9 mouse cellular contexts compared by ENCODE assay signal in genomic region chr17:15192840-15193239, GRCm38 (mm10).
A peak's percentile ranks its signal among the peaks of the same experiment; 100 is the strongest.
DNase-seq lines count a peak whose midpoint lies in the region; ATAC-seq and TF ChIP-seq lines count a peak whose summit lies in the region.
"Had no signal": no experiment of that assay in that cellular context is flagged by ENCODE, and none has a peak within 500 bp of the region (broad histone marks: within the 10 kb centered on the region; RNA-seq: fewer than 3 reads in every experiment).

No protein-coding gene starts in this region.

- no peak overlapping the region for H3K27ac ChIP-seq in kidney, embryonic 16.5 days (ENCODE audit: low read length)
- H3K27ac ChIP-seq in heart, embryonic 12.5 days (ENCODE audit: poor library complexity, severe bottlenecking), result no peak overlapping the region
- H3K27ac ChIP-seq in intestine, embryonic 16.5 days (ENCODE audit: low read length), result no peak overlapping the region
- H3K27ac ChIP-seq in cerebellum, adult 2 months (ENCODE audit: insufficient read depth, low read length), result no peak overlapping the region
- no peak overlapping the region for H3K27ac ChIP-seq in midbrain, postnatal 0 days (ENCODE audit: low read depth, low read length)
- H3K27ac ChIP-seq in hindbrain, embryonic 13.5 days, result no peak overlapping the region

- no peaks in the 10 kb centered on the region for H3K36me3 ChIP-seq in kidney, embryonic 16.5 days (ENCODE audit: insufficient read depth, low read length)
- no peaks in the 10 kb centered on the region for H3K36me3 ChIP-seq in heart, embryonic 12.5 days
- H3K36me3 ChIP-seq in intestine, embryonic 16.5 days (ENCODE audit: control insufficient read depth, insufficient read depth, low read length), result no peaks in the 10 kb centered on the region
- no peaks in the 10 kb centered on the region for H3K36me3 ChIP-seq in midbrain, postnatal 0 days (ENCODE audit: insufficient read depth, low read length)
- no peaks in the 10 kb centered on the region for H3K36me3 ChIP-seq in hindbrain, embryonic 13.5 days

- H3K27me3 ChIP-seq in kidney, embryonic 16.5 days (ENCODE audit: insufficient read depth, low read length), result no peaks in the 10 kb centered on the region
- H3K27me3 ChIP-seq in heart, embryonic 12.5 days (replicated peaks), result peaks cover 35% of the 10 kb centered on the region
- H3K27me3 ChIP-seq in intestine, embryonic 16.5 days (replicated peaks; ENCODE audit: control insufficient read depth, insufficient read depth, low read length), result no peaks in the 10 kb centered on the region
- no peaks in the 10 kb centered on the region for H3K27me3 ChIP-seq in cerebellum, adult 2 months (ENCODE audit: control insufficient read depth, insufficient read depth, low read length)
- no peaks in the 10 kb centered on the region for H3K27me3 ChIP-seq in midbrain, postnatal 0 days (ENCODE audit: insufficient read depth, low read length)
- H3K27me3 ChIP-seq in hindbrain, embryonic 13.5 days, result peaks cover 2% of the 10 kb centered on the region; the same call in 1 of the 2 replicates

- H3K4me1 ChIP-seq in kidney, embryonic 16.5 days (ENCODE audit: insufficient read depth, low read length), result peaks cover 21% of the 10 kb centered on the region
- peaks cover 10% of the 10 kb centered on the region for H3K4me1 ChIP-seq in heart, embryonic 12.5 days (replicated peaks)
- peaks cover 20% of the 10 kb centered on the region for H3K4me1 ChIP-seq in intestine, embryonic 16.5 days (ENCODE audit: control insufficient read depth, insufficient read depth, low read length)
- peaks cover 2% of the 10 kb centered on the region; the same call in 1 of the 2 replicates for H3K4me1 ChIP-seq in cerebellum, adult 2 months (ENCODE audit: control insufficient read depth, insufficient read depth, low read length)
- H3K4me1 ChIP-seq in midbrain, postnatal 0 days (ENCODE audit: insufficient read depth, low read length), result no peaks in the 10 kb centered on the region
- H3K4me1 ChIP-seq in hindbrain, embryonic 13.5 days (replicated peaks), result peaks cover 24% of the 10 kb centered on the region

- TF ChIP-seq CTCF in cerebellum, adult 2 months (IDR thresholded peaks at IDR 0.05; ENCODE audit: borderline replicate concordance, insufficient read depth, low read depth, low read length), result no peak
- no peak for TF ChIP-seq CTCF in midbrain, postnatal 0 days (IDR thresholded peaks at IDR 0.05)

- no peak overlapping the region for H3K4me3 ChIP-seq in kidney, embryonic 16.5 days (ENCODE audit: low read length)
- H3K4me3 ChIP-seq in heart, embryonic 12.5 days, result no peak overlapping the region
- H3K4me3 ChIP-seq in intestine, embryonic 16.5 days (ENCODE audit: low read length), result no peak overlapping the region
- no peak overlapping the region for H3K4me3 ChIP-seq in cerebellum, adult 2 months (replicated peaks; ENCODE audit: insufficient read depth, low read depth, low read length)
- no peak overlapping the region for H3K4me3 ChIP-seq in midbrain, postnatal 0 days (ENCODE audit: low read depth, low read length)
- no peak overlapping the region for H3K4me3 ChIP-seq in hindbrain, embryonic 13.5 days

- no peaks in the 10 kb centered on the region for H3K9me3 ChIP-seq in kidney, embryonic 16.5 days (ENCODE audit: low read length)
- no peaks in the 10 kb centered on the region for H3K9me3 ChIP-seq in heart, embryonic 12.5 days (replicated peaks)
- H3K9me3 ChIP-seq in intestine, embryonic 16.5 days (ENCODE audit: control insufficient read depth, low read length), result no peaks in the 10 kb centered on the region
- no peaks in the 10 kb centered on the region for H3K9me3 ChIP-seq in midbrain, postnatal 0 days (ENCODE audit: low read length)
- no peaks in the 10 kb centered on the region for H3K9me3 ChIP-seq in hindbrain, embryonic 13.5 days

- peak; percentile 8 for DNase-seq in kidney, adult 11 months
- DNase-seq in lung, postnatal 25 days (ENCODE audit: low spot score), result peak; percentile 85
- no peak for DNase-seq in cerebellum, adult 2 months
- no peak for DNase-seq in midbrain, postnatal 0 days (ENCODE audit: low spot score)
- DNase-seq: thymus, adult 2 months had no signal

- ATAC-seq in kidney, embryonic 16.5 days (ENCODE audit: low FRiP score, low TSS enrichment), result no peak
- peak; percentile 61 for ATAC-seq in heart, embryonic 12.5 days (ENCODE audit: insufficient number of reproducible peaks, low FRiP score)
- ATAC-seq in intestine, embryonic 16.5 days, result peak; percentile 61
- no peak for ATAC-seq in midbrain, postnatal 0 days (ENCODE audit: low FRiP score)
- no peak for ATAC-seq in hindbrain, embryonic 13.5 days (ENCODE audit: low FRiP score)

- WGBS in kidney, embryonic 16.5 days, result 37% methylated on average over 7 of the region's 7 CpGs
- WGBS in heart, embryonic 12.5 days, result 66% methylated on average over 7 of the region's 7 CpGs
- WGBS in intestine, embryonic 16.5 days, result 22% methylated on average over 7 of the region's 7 CpGs
- WGBS in cerebellum, adult 2 months, result 52% methylated on average over 7 of the region's 7 CpGs
- 74% methylated on average over 7 of the region's 7 CpGs for WGBS in midbrain, postnatal 0 days
- WGBS in hindbrain, embryonic 13.5 days, result 48% methylated on average over 7 of the region's 7 CpGs

- no peak for TF ChIP-seq POLR2A in cerebellum, adult 2 months (IDR thresholded peaks at IDR 0.05; ENCODE audit: borderline replicate concordance, insufficient read depth, low read length)

- H3K9ac ChIP-seq in kidney, embryonic 16.5 days (replicated peaks; ENCODE audit: low read length), result no peak overlapping the region
- no peak overlapping the region for H3K9ac ChIP-seq in heart, embryonic 12.5 days
- H3K9ac ChIP-seq in intestine, embryonic 16.5 days (ENCODE audit: low read depth, low read length), result no peak overlapping the region
- no peak overlapping the region for H3K9ac ChIP-seq in midbrain, postnatal 0 days (replicated peaks; ENCODE audit: low read length, poor library complexity, severe bottlenecking)
- H3K9ac ChIP-seq in hindbrain, embryonic 13.5 days, result no peak overlapping the region

- H3K4me2 ChIP-seq in kidney, embryonic 16.5 days (replicated peaks; ENCODE audit: low read depth, low read length), result no peak overlapping the region
- no peak overlapping the region for H3K4me2 ChIP-seq in heart, embryonic 12.5 days
- peak overlapping the region; percentile 10; the same call in 1 of the 2 replicates for H3K4me2 ChIP-seq in intestine, embryonic 16.5 days (ENCODE audit: low read depth, low read length)
- H3K4me2 ChIP-seq in midbrain, postnatal 0 days (ENCODE audit: low read depth, low read length, poor library complexity, severe bottlenecking), result no peak overlapping the region
- H3K4me2 ChIP-seq in hindbrain, embryonic 13.5 days, result no peak overlapping the region

Comparison
In these comparisons a context has a peak if more than half of its experiments do, and no peak if none do; other contexts are left out.
1. DNase-seq: peak in kidney, adult 11 months (single experiment) and lung, postnatal 25 days (single experiment); none in cerebellum, adult 2 months (0 of 2) and midbrain, postnatal 0 days (single experiment).
2. ATAC-seq: peak in heart, embryonic 12.5 days (single experiment) and intestine, embryonic 16.5 days (single experiment); none in kidney, embryonic 16.5 days (single experiment), midbrain, postnatal 0 days (single experiment) and hindbrain, embryonic 13.5 days (single experiment).